Mouse (Mus musculus) midbrain, embryonic 12.5 days (tissue): ENCODE measurements around the gene Ube4a. TPM values are rescaled to one million over a fixed set of nuclear protein-coding genes. Genes with fewer than 3 reads are reported as not detected.

Source experiments
- ATAC-seq: fragments of 200-750 bp; cut with Nextera tagmentation; 2 replicates; pipeline ENCODE4 v1.8.0; 2017; ENCODE audit warnings: low read depth, moderate TSS enrichment, moderate library complexity; ENCODE audit not compliant: low FRiP score
- H3K27ac ChIP-seq: fragments of 300-500 bp; sonication (generic); replicated peaks from 2 replicates; pipeline ENCODE4 v1.5.1; 2016; ENCODE audit warnings: mild to moderate bottlenecking
- H3K27me3 ChIP-seq: fragments of 300-500 bp; sonication (generic); 2 replicates; pipeline ENCODE4 v1.6.1; 2016; ENCODE audit warnings: mild to moderate bottlenecking
- H3K36me3 ChIP-seq: fragments of 300-500 bp; sonication (generic); 2 replicates; pipeline ENCODE4 v1.6.1; 2016
- H3K4me1 ChIP-seq: fragments of 300-500 bp; sonication (generic); 2 replicates; pipeline ENCODE4 v1.6.1; 2016
- H3K4me2 ChIP-seq: fragments of 300-500 bp; sonication (generic); replicated peaks from 2 replicates; pipeline ENCODE4 v1.6.1; 2016; ENCODE audit warnings: mild to moderate bottlenecking, moderate library complexity
- H3K4me3 ChIP-seq: fragments of 300-500 bp; sonication (generic); 2 replicates; pipeline ENCODE4 v1.5.1; 2016; ENCODE audit warnings: mild to moderate bottlenecking
- H3K9ac ChIP-seq: fragments of 300-500 bp; sonication (generic); replicated peaks from 2 replicates; pipeline ENCODE4 v1.6.1; 2016; ENCODE audit warnings: mild to moderate bottlenecking, moderate library complexity
- H3K9me3 ChIP-seq: fragments of 300-500 bp; sonication (generic); 2 replicates; pipeline ENCODE4 v1.6.1; 2016; ENCODE audit warnings: mild to moderate bottlenecking
- WGBS: fragments of 180-500 bp; shearing (Covaris S2); methylation state at CpG from one replicate; pipeline ENCODE4 v1.1.7; 2016; 5-methylcytosine and 5-hydroxymethylcytosine counted together
- polyA plus RNA-seq: library from polyadenylated mRNA; unstranded; fragments of >200 nt; fragmentation: Nextera tagmentation; extraction: Ambion mirVana; gene quantifications from 2 replicates; pipeline ENCODE4 v1.2.1, GENCODE M21; 2016

The Ube4a gene
- polyA plus RNA-seq, 1 experiment from 2014 or later: 34.6 TPM

GRCm38 (mm10) chr9:44994962-44995361, 29.6 kb upstream of the Ube4a start:
- WGBS: 82% methylated on average over 4 of the region's 4 CpGs
- Histone ChIP-seq H3K9ac (no peak overlapping the region), H3K4me2 (no peak overlapping the region), H3K27ac (no peak overlapping the region), H3K9me3 (no peaks in the 10 kb centered on the region), H3K27me3 (no peaks in the 10 kb centered on the region), H3K4me1 (no peaks in the 10 kb centered on the region), H3K4me3 (no peak overlapping the region), H3K36me3 (no peaks in the 10 kb centered on the region)
- no peak for ATAC-seq

GRCm38 (mm10) chr9:44993268-44993667, 27.9 kb upstream of the Ube4a start:
- Histone ChIP-seq H3K27ac (no peak overlapping the region), H3K4me2 (no peak overlapping the region), H3K4me3 (no peak overlapping the region), H3K9ac (no peak overlapping the region), H3K27me3 (no peaks in the 10 kb centered on the region), H3K36me3 (no peaks in the 10 kb centered on the region), H3K9me3 (no peaks in the 10 kb centered on the region), H3K4me1 (no peaks in the 10 kb centered on the region)
- ATAC-seq: no peak
- WGBS: 95% methylated on average over 2 of the region's 2 CpGs

GRCm38 (mm10) chr9:44992271-44992670, 26.9 kb upstream of the Ube4a start:
- no peak for ATAC-seq
- Histone ChIP-seq H3K27ac (no peak overlapping the region), H3K9me3 (no peaks in the 10 kb centered on the region), H3K4me1 (no peaks in the 10 kb centered on the region), H3K4me2 (no peak overlapping the region), H3K27me3 (no peaks in the 10 kb centered on the region), H3K36me3 (no peaks in the 10 kb centered on the region), H3K9ac (no peak overlapping the region), H3K4me3 (no peak overlapping the region)

- Histone ChIP-seq H3K9me3 (no peaks in the 10 kb centered on the region), H3K27ac (no peak overlapping the region), H3K9ac (no peak overlapping the region), H3K36me3 (no peaks in the 10 kb centered on the region), H3K4me2 (no peak overlapping the region), H3K4me3 (no peak overlapping the region), H3K27me3 (no peaks in the 10 kb centered on the region), H3K4me1 (no peaks in the 10 kb centered on the region)
- 84% methylated on average over 2 of the region's 2 CpGs for WGBS
- ATAC-seq: no peak
Measured at GRCm38 (mm10) chr9:44991821-44992220, 26.4 kb upstream of the Ube4a start.

- Histone ChIP-seq H3K27ac (no peak overlapping the region), H3K9me3 (no peaks in the 10 kb centered on the region), H3K27me3 (no peaks in the 10 kb centered on the region), H3K9ac (no peak overlapping the region), H3K4me3 (no peak overlapping the region), H3K36me3 (no peaks in the 10 kb centered on the region), H3K4me2 (no peak overlapping the region), H3K4me1 (no peaks in the 10 kb centered on the region)
- WGBS: 82% methylated on average over 5 of the region's 5 CpGs
- no peak for ATAC-seq
Measured at GRCm38 (mm10) chr9:44986976-44987375, 21.6 kb upstream of the Ube4a start.

- no peak for ATAC-seq
- Histone ChIP-seq H3K36me3 (no peaks in the 10 kb centered on the region), H3K4me2 (no peak overlapping the region), H3K27me3 (no peaks in the 10 kb centered on the region), H3K4me1 (no peaks in the 10 kb centered on the region), H3K27ac (no peak overlapping the region), H3K9me3 (no peaks in the 10 kb centered on the region), H3K9ac (no peak overlapping the region), H3K4me3 (no peak overlapping the region)
- 58% methylated on average over 14 of the region's 14 CpGs for whole genome bisulfite sequencing
Measured at GRCm38 (mm10) chr9:44986242-44986781, 20.9 kb upstream of the Ube4a start.

- WGBS: 86% methylated on average over 3 of the region's 3 CpGs
- Histone ChIP-seq H3K9me3 (no peaks in the 10 kb centered on the region), H3K4me2 (no peak overlapping the region), H3K27ac (no peak overlapping the region), H3K27me3 (no peaks in the 10 kb centered on the region), H3K4me3 (no peak overlapping the region), H3K4me1 (no peaks in the 10 kb centered on the region), H3K9ac (no peak overlapping the region), H3K36me3 (no peaks in the 10 kb centered on the region)
- no peak for ATAC-seq
Measured at GRCm38 (mm10) chr9:44985721-44986161, 20.3 kb upstream of the Ube4a start.

GRCm38 (mm10) chr9:44983001-44983400, 17.6 kb upstream of the Ube4a start:
- no peaks in the 10 kb centered on the region for H3K27me3 ChIP-seq
- no peak overlapping the region for H3K4me3 ChIP-seq
- H3K36me3 ChIP-seq: no peaks in the 10 kb centered on the region
- ATAC-seq: no peak
- no peak overlapping the region for H3K27ac ChIP-seq
- WGBS: 82% methylated on average over 2 of the region's 2 CpGs
- no peak overlapping the region for H3K9ac ChIP-seq
- H3K4me1 ChIP-seq: no peaks in the 10 kb centered on the region
- H3K4me2 ChIP-seq: no peak overlapping the region
- no peaks in the 10 kb centered on the region for H3K9me3 ChIP-seq

GRCm38 (mm10) chr9:44982531-44982930, 17.1 kb upstream of the Ube4a start:
- no peak overlapping the region for H3K4me2 ChIP-seq
- H3K36me3 ChIP-seq: no peaks in the 10 kb centered on the region
- no peak overlapping the region for H3K4me3 ChIP-seq
- ATAC-seq: no peak
- no peaks in the 10 kb centered on the region for H3K9me3 ChIP-seq
- H3K27me3 ChIP-seq: no peaks in the 10 kb centered on the region
- no peak overlapping the region for H3K9ac ChIP-seq
- H3K27ac ChIP-seq: no peak overlapping the region
- WGBS: 88% methylated on average over 3 of the region's 3 CpGs
- no peaks in the 10 kb centered on the region for H3K4me1 ChIP-seq

GRCm38 (mm10) chr9:44982081-44982480, 16.7 kb upstream of the Ube4a start:
- H3K4me1 ChIP-seq: no peaks in the 10 kb centered on the region

GRCm38 (mm10) chr9:44981676-44982075, 16.3 kb upstream of the Ube4a start, which contains the start of gene Cd3d:
TSS of gene Cd3d (plus strand) at chr9:44981786.
- no peak within 1 kb of the TSS for H3K4me3 ChIP-seq
- H3K27ac ChIP-seq: no peak within 1 kb of the TSS
- WGBS: 81% methylated on average over 4 of the region's 4 CpGs
- H3K4me2 ChIP-seq: no peak within 1 kb of the TSS
- H3K36me3 ChIP-seq: no peaks in the 10 kb centered on the region
- H3K4me1 ChIP-seq: no peaks in the 10 kb centered on the region
- no peaks in the 10 kb centered on the region for H3K9me3 ChIP-seq
- no peak for ATAC-seq
- H3K27me3 ChIP-seq: no peaks in the 10 kb centered on the region
- no peak within 1 kb of the TSS for H3K9ac ChIP-seq

More at GRCm38 (mm10) chr9:44982081-44982480, 16.7 kb upstream of the Ube4a start:
- Histone ChIP-seq H3K36me3 (no peaks in the 10 kb centered on the region), H3K27me3 (no peaks in the 10 kb centered on the region), H3K9me3 (no peaks in the 10 kb centered on the region), H3K27ac (no peak overlapping the region), H3K4me2 (no peak overlapping the region), H3K4me3 (no peak overlapping the region), H3K9ac (no peak overlapping the region)
- no peak for ATAC-seq
- 92% methylated on average over 8 of the region's 8 CpGs for WGBS

GRCm38 (mm10) chr9:44981104-44981503, 15.7 kb upstream of the Ube4a start:
- Histone ChIP-seq H3K4me2 (no peak overlapping the region), H3K27ac (no peak overlapping the region), H3K4me3 (no peak overlapping the region), H3K27me3 (no peaks in the 10 kb centered on the region), H3K9ac (no peak overlapping the region), H3K36me3 (no peaks in the 10 kb centered on the region), H3K9me3 (no peaks in the 10 kb centered on the region), H3K4me1 (no peaks in the 10 kb centered on the region)
- 85% methylated on average over 2 of the region's 2 CpGs for WGBS
- ATAC-seq: no peak

GRCm38 (mm10) chr9:44980242-44980641, 14.8 kb upstream of the Ube4a start, which contains the start of gene Cd3g:
TSS of gene Cd3g (minus strand) at chr9:44980431.
- Histone ChIP-seq H3K4me2 (no peak within 1 kb of the TSS), H3K9me3 (no peaks in the 10 kb centered on the region), H3K9ac (no peak within 1 kb of the TSS), H3K27ac (no peak within 1 kb of the TSS), H3K4me3 (no peak within 1 kb of the TSS), H3K36me3 (no peaks in the 10 kb centered on the region), H3K27me3 (peaks cover 5% of the 10 kb centered on the region; the same call in 1 of the 2 replicates), H3K4me1 (no peaks in the 10 kb centered on the region)
- WGBS: 83% methylated on average over 3 of the region's 3 CpGs
- ATAC-seq: no peak
